Mouse (Mus musculus) v-Abl transformed pro-B cells (cell line): ENCODE measurements around the gene Slc29a3.

ENCODE experiments used
- in situ Hi-C, 2 experiments: fragments of 400-800 bp; cut with MboI; formaldehyde crosslinking; loops; one replicate each; pipeline ENCODE4 v1.15.1; 2025; ENCODE audit not compliant: unreplicated experiment in 2 of 2

The Slc29a3 gene

GRCm38 (mm10) chr10:60774616-60775015 is 22.0 kb upstream of the Slc29a3 start:
- in situ Hi-C loops: loop anchor here in 1 of 2 experiments (10.0 to 25.0 kb wide), 2 partner anchors 370 to 963 kb away; partner anchors contain the start of gene Sgpl1

- in situ Hi-C loops: loop anchor here in 1 of 2 experiments (10.0 kb wide), 1 partner anchor 374 kb away; the partner anchor contains the start of gene Sgpl1
These were observed 18.3 kb upstream of the Slc29a3 start for GRCm38 (mm10) chr10:60770855-60771254.

- in situ Hi-C loops: no loop called here
These were observed 16.0 kb upstream of the Slc29a3 start for GRCm38 (mm10) chr10:60768614-60769013.

GRCm38 (mm10) chr10:60767400-60767799 is 14.8 kb upstream of the Slc29a3 start:
- in situ Hi-C loops: no loop called here

- in situ Hi-C loops: no loop called here
These were observed 9.5 kb upstream of the Slc29a3 start for GRCm38 (mm10) chr10:60762126-60762525.

GRCm38 (mm10) chr10:60760377-60760776 is 7.8 kb upstream of the Slc29a3 start:
- in situ Hi-C loops: no loop called here

- in situ Hi-C loops: loop anchor here (5.0 to 10.0 kb wide), 7 partner anchors 60 to 455 kb away; partner anchors contain the start of gene Cdh23 (in 1 of the 2)
These were observed 4.4 kb upstream of the Slc29a3 start for GRCm38 (mm10) chr10:60756992-60757391.

- in situ Hi-C loops: loop anchor here (5.0 to 10.0 kb wide), 7 partner anchors 59 to 454 kb away; partner anchors contain the start of gene Cdh23 (in 1 of the 2)
These were observed 3.6 kb upstream of the Slc29a3 start for GRCm38 (mm10) chr10:60756146-60756545.

GRCm38 (mm10) chr10:60753941-60754340 is 1.3 kb upstream of the Slc29a3 start:
- in situ Hi-C loops: loop anchor here in 1 of 2 experiments (5.0 to 10.0 kb wide), 2 partner anchors 57 to 119 kb away; partner anchors contain the start of gene Cdh23

GRCm38 (mm10) chr10:60753261-60753660 is 667 bp upstream of the Slc29a3 start:
- in situ Hi-C loops: loop anchor here in 1 of 2 experiments (5.0 to 10.0 kb wide), 2 partner anchors 56 to 118 kb away; partner anchors contain the start of gene Cdh23

- in situ Hi-C loops: loop anchor here (5.0 to 25.0 kb wide), 4 partner anchors 463 to 863 kb away; no protein-coding TSS in a partner anchor
These were observed 4.9 kb downstream of the Slc29a3 start for GRCm38 (mm10) chr10:60747667-60748212.

- in situ Hi-C loops: loop anchor here (5.0 to 25.0 kb wide), 4 partner anchors 462 to 862 kb away; no protein-coding TSS in a partner anchor
These were observed 6.1 kb downstream of the Slc29a3 start for GRCm38 (mm10) chr10:60746512-60746911.

- in situ Hi-C loops: loop anchor here (5.0 to 25.0 kb wide), 4 partner anchors 460 to 860 kb away; no protein-coding TSS in a partner anchor
These were observed 7.9 kb downstream of the Slc29a3 start for GRCm38 (mm10) chr10:60744543-60745290.

GRCm38 (mm10) chr10:60743681-60744080 is 8.9 kb downstream of the Slc29a3 start:
- in situ Hi-C loops: loop anchor here in 1 of 2 experiments (10.0 to 25.0 kb wide), 3 partner anchors 459 to 859 kb away; no protein-coding TSS in a partner anchor

- in situ Hi-C loops: loop anchor here in 1 of 2 experiments (10.0 to 25.0 kb wide), 3 partner anchors 458 to 858 kb away; no protein-coding TSS in a partner anchor
These were observed 9.7 kb downstream of the Slc29a3 start for GRCm38 (mm10) chr10:60742942-60743341.

GRCm38 (mm10) chr10:60742296-60742695 is 10.3 kb downstream of the Slc29a3 start:
- in situ Hi-C loops: loop anchor here in 1 of 2 experiments (10.0 to 25.0 kb wide), 3 partner anchors 457 to 857 kb away; no protein-coding TSS in a partner anchor

- in situ Hi-C loops: loop anchor here in 1 of 2 experiments (10.0 to 25.0 kb wide), 3 partner anchors 457 to 857 kb away; no protein-coding TSS in a partner anchor
These were observed 11.2 kb downstream of the Slc29a3 start for GRCm38 (mm10) chr10:60741435-60741834.

- in situ Hi-C loops: loop anchor here in 1 of 2 experiments (10.0 to 25.0 kb wide), 3 partner anchors 455 to 855 kb away; no protein-coding TSS in a partner anchor
These were observed 12.8 kb downstream of the Slc29a3 start for GRCm38 (mm10) chr10:60739619-60740363.

- in situ Hi-C loops: loop anchor here in 1 of 2 experiments (25.0 kb wide), 1 partner anchor 601 kb away; no protein-coding TSS in a partner anchor
These were observed 14.5 kb downstream of the Slc29a3 start for GRCm38 (mm10) chr10:60737886-60738640.
